Mouse (Mus musculus) kidney, embryonic 14.5 days (tissue): ENCODE results near the gene Uck2. TPM values are rescaled to one million over a fixed set of nuclear protein-coding genes. Genes with fewer than 3 reads are reported as not detected.

Experiments used
- ATAC-seq: fragments of 200-750 bp; cut with Nextera tagmentation; 2 replicates; pipeline ENCODE4 v1.8.0; 2017; ENCODE audit warnings: moderate number of reproducible peaks, mild to moderate bottlenecking, moderate TSS enrichment, moderate library complexity; ENCODE audit not compliant: low FRiP score, low TSS enrichment
- H3K27ac ChIP-seq: fragments of 300-500 bp; sonication (generic); 2 replicates; pipeline ENCODE4 v1.5.1; 2014; ENCODE audit warnings: low read depth, mild to moderate bottlenecking, low read length, moderate library complexity, mixed read lengths
- H3K27me3 ChIP-seq: fragments of 300-500 bp; sonication (generic); 2 replicates; pipeline ENCODE4 v1.6.1; 2014; ENCODE audit warnings: mild to moderate bottlenecking, low read length; ENCODE audit not compliant: control insufficient read depth, insufficient read depth
- H3K36me3 ChIP-seq: fragments of 300-500 bp; sonication (generic); 2 replicates; pipeline ENCODE4 v1.6.1; 2014; ENCODE audit warnings: low read length, mixed read lengths; ENCODE audit not compliant: control insufficient read depth, insufficient read depth
- H3K4me1 ChIP-seq: fragments of 300-500 bp; sonication (generic); 2 replicates; pipeline ENCODE4 v1.6.1; 2014; ENCODE audit warnings: low read length, mixed read lengths; ENCODE audit not compliant: control insufficient read depth, insufficient read depth
- H3K4me2 ChIP-seq: fragments of 300-500 bp; sonication (generic); replicated peaks from 2 replicates; pipeline ENCODE4 v1.6.1; 2014; ENCODE audit warnings: low read depth, mild to moderate bottlenecking, low read length
- H3K4me3 ChIP-seq: fragments of 300-500 bp; sonication (generic); 2 replicates; pipeline ENCODE4 v1.5.1; 2014; ENCODE audit warnings: mild to moderate bottlenecking, low read length
- H3K9ac ChIP-seq: fragments of 300-500 bp; sonication (generic); 2 replicates; pipeline ENCODE4 v1.6.1; 2014; ENCODE audit warnings: low read depth, mild to moderate bottlenecking, low read length, moderate library complexity
- H3K9me3 ChIP-seq: fragments of 300-500 bp; sonication (generic); 2 replicates; pipeline ENCODE4 v1.6.1; 2016; ENCODE audit warnings: low read length; ENCODE audit not compliant: control insufficient read depth
- WGBS: fragments of 180-500 bp; shearing (Covaris S2); extraction: QIAGEN DNeasy Blood & Tissue Kit; methylation state at CpG from one replicate; pipeline ENCODE4 v1.1.7; 2014; 5-methylcytosine and 5-hydroxymethylcytosine counted together
- microRNA-seq: library from miRNA; unstranded; fragments of <30 nt; microRNA quantifications from one replicate; pipeline ENCODE4, GENCODE M21; 2016
- polyA plus RNA-seq: library from polyadenylated mRNA; unstranded; fragments of >200 nt; fragmentation: Nextera tagmentation; extraction: Ambion mirVana; gene quantifications from 2 replicates; pipeline ENCODE4 v1.2.1, GENCODE M21; 2014

The Uck2 gene
- polyA plus RNA-seq, 1 experiment from 2014 or later, result 103 TPM

- H3K36me3 ChIP-seq, result no peaks in the 10 kb centered on the region
- no peak overlapping the region for H3K4me2 ChIP-seq
- H3K4me3 ChIP-seq, result no peak overlapping the region
- WGBS, result 10% methylated on average over 9 of the region's 9 CpGs
- H3K27ac ChIP-seq, result no peak overlapping the region
- H3K9me3 ChIP-seq, result no peaks in the 10 kb centered on the region
- H3K4me1 ChIP-seq, result peaks cover 6% of the 10 kb centered on the region; the same call in 1 of the 2 replicates
- ATAC-seq, result peak; percentile 91
- no peaks in the 10 kb centered on the region for H3K27me3 ChIP-seq
- H3K9ac ChIP-seq, result no peak overlapping the region
Measured at GRCm38 (mm10) chr1:167181919-167182616, 103.1 kb downstream of the Uck2 start.

Small RNAs within 50 kb of the gene (microRNA-seq; reads per million reads assigned to microRNA genes)
- gene Mir6347, result not detected

Other genes with a start within 250 kb of the Uck2 start
- gene Tmco1, start 23.1 kb upstream of the Uck2 start, polyA plus RNA-seq, result 86.5 and 121 TPM in 2 replicates
- 27.8 and 46.6 TPM in 2 replicates for gene Aldh9a1, start 64.7 kb upstream of the Uck2 start, polyA plus RNA-seq
- gene Mgst3, start 108.5 kb upstream of the Uck2 start, polyA plus RNA-seq, result 41.6 and 46.7 TPM in 2 replicates
- gene Lrrc52, start 181.5 kb upstream of the Uck2 start, polyA plus RNA-seq, result not detected in 2 replicates